Mouse (Mus musculus): ENCODE data around the gene Ankrd11. TPM values are rescaled to one million over a fixed set of nuclear protein-coding genes. Genes with fewer than 3 reads are reported as not detected.

Ankrd11 gene
- polyA plus RNA-seq (2014; fragmentation: Nextera tagmentation; extraction: Ambion mirVana), result 45.3 and 49.9 TPM in 2 replicates

GRCm38 (mm10) chr8:123042158-123042973, at the start of gene Ankrd11:
TSS of gene Ankrd11 (minus strand) at chr8:123042277.
- Histone ChIP-seq H3K36me3 (replicated peaks; ENCODE audit: control insufficient read depth, insufficient read depth) (peaks cover 6% of the 10 kb centered on the region; the same call in 1 of the 2 replicates), H3K27ac (peak within 1 kb of the TSS; percentile 97), H3K9me3 (ENCODE audit: control insufficient read depth, low read length) (no peaks in the 10 kb centered on the region), H3K4me3 (replicated peaks; ENCODE audit: low read length) (peak within 1 kb of the TSS; percentile 100), H3K27me3 (ENCODE audit: control insufficient read depth, insufficient read depth, low read length) (no peaks in the 10 kb centered on the region), H3K4me2 (replicated peaks) (peak within 1 kb of the TSS; percentile 90), H3K4me1 (replicated peaks; ENCODE audit: control insufficient read depth, insufficient read depth, low read length) (peaks cover 36% of the 10 kb centered on the region), H3K9ac (peak within 1 kb of the TSS; percentile 99)
- under 1% methylated on average over 78 of the region's 91 CpGs for WGBS
- peak; percentile 98 for DNase-seq (ENCODE audit: low spot score)
- ATAC-seq (ENCODE audit: low FRiP score), result peak; percentile 98

GRCm38 (mm10) chr8:123087289-123087688, 45.2 kb upstream of the Ankrd11 start:
- Histone ChIP-seq H3K27ac (no peak overlapping the region), H3K27me3 (ENCODE audit: control insufficient read depth, insufficient read depth, low read length) (no peaks in the 10 kb centered on the region), H3K4me2 (replicated peaks) (no peak overlapping the region), H3K4me3 (replicated peaks; ENCODE audit: low read length) (no peak overlapping the region), H3K9me3 (ENCODE audit: control insufficient read depth, low read length) (no peaks in the 10 kb centered on the region), H3K4me1 (replicated peaks; ENCODE audit: control insufficient read depth, insufficient read depth, low read length) (no peaks in the 10 kb centered on the region), H3K9ac (no peak overlapping the region), H3K36me3 (replicated peaks; ENCODE audit: control insufficient read depth, insufficient read depth) (peaks cover 97% of the 10 kb centered on the region)
- ATAC-seq (ENCODE audit: low FRiP score) (no peak), DNase-seq (ENCODE audit: low spot score) (no peak)
- 90% methylated on average over 9 of the region's 9 CpGs for WGBS

- ATAC-seq (ENCODE audit: low FRiP score) (no peak), DNase-seq (ENCODE audit: low spot score) (no peak)
Observed at GRCm38 (mm10) chr8:123083610-123084009, 41.5 kb upstream of the Ankrd11 start.

GRCm38 (mm10) chr8:123082993-123083392, 40.9 kb upstream of the Ankrd11 start:
- Histone ChIP-seq H3K4me3 (replicated peaks; ENCODE audit: low read length) (no peak overlapping the region), H3K4me1 (replicated peaks; ENCODE audit: control insufficient read depth, insufficient read depth, low read length) (no peaks in the 10 kb centered on the region), H3K4me2 (replicated peaks) (no peak overlapping the region), H3K27me3 (ENCODE audit: control insufficient read depth, insufficient read depth, low read length) (no peaks in the 10 kb centered on the region), H3K9me3 (ENCODE audit: control insufficient read depth, low read length) (no peaks in the 10 kb centered on the region), H3K36me3 (replicated peaks; ENCODE audit: control insufficient read depth, insufficient read depth) (peaks cover 96% of the 10 kb centered on the region), H3K9ac (no peak overlapping the region), H3K27ac (no peak overlapping the region; the same call in 1 of the 2 replicates)
- DNase-seq (ENCODE audit: low spot score) (no peak), ATAC-seq (ENCODE audit: low FRiP score) (no peak)
- WGBS, result 79% methylated on average over 6 of the region's 6 CpGs

More at GRCm38 (mm10) chr8:123083610-123084009, 41.5 kb upstream of the Ankrd11 start:
- H3K4me2 ChIP-seq (replicated peaks), result no peak overlapping the region
- 93% methylated on average over 12 of the region's 12 CpGs for WGBS
- peaks cover 96% of the 10 kb centered on the region for H3K36me3 ChIP-seq (replicated peaks; ENCODE audit: control insufficient read depth, insufficient read depth)
- no peaks in the 10 kb centered on the region for H3K9me3 ChIP-seq (ENCODE audit: control insufficient read depth, low read length)
- no peak overlapping the region for H3K9ac ChIP-seq
- H3K27ac ChIP-seq, result no peak overlapping the region
- no peaks in the 10 kb centered on the region for H3K27me3 ChIP-seq (ENCODE audit: control insufficient read depth, insufficient read depth, low read length)
- H3K4me3 ChIP-seq (replicated peaks; ENCODE audit: low read length), result no peak overlapping the region
- H3K4me1 ChIP-seq (replicated peaks; ENCODE audit: control insufficient read depth, insufficient read depth, low read length), result no peaks in the 10 kb centered on the region

DNA sequence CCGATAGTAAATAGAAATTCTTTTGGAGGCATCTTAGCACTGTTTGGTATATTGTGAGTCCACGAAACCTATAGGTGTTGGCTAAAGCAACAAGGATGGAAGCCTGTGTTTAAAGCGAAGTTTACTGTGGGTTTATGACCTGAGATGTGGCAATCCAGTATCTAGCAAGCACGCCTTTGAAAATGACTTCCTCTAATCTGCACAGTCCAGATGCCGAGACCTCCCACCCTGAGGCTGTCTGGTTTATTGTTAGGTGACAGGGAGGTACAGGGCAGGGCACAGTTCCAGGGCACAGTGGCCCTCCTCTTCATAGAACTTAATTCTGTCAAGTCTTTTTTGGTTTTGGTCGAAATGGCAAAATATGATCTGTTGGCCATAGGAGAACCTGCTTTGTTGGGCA, 35.1 kb upstream of the Ankrd11 start:
- DNase-seq (ENCODE audit: low spot score) (no peak), ATAC-seq (ENCODE audit: low FRiP score) (no peak)
- H3K4me1 ChIP-seq (replicated peaks; ENCODE audit: control insufficient read depth, insufficient read depth, low read length), result no peaks in the 10 kb centered on the region
- H3K27me3 ChIP-seq (ENCODE audit: control insufficient read depth, insufficient read depth, low read length), result no peaks in the 10 kb centered on the region
- no peak overlapping the region for H3K27ac ChIP-seq
- no peak overlapping the region for H3K9ac ChIP-seq
- no peaks in the 10 kb centered on the region for H3K9me3 ChIP-seq (ENCODE audit: control insufficient read depth, low read length)
- H3K36me3 ChIP-seq (replicated peaks; ENCODE audit: control insufficient read depth, insufficient read depth), result peaks cover 96% of the 10 kb centered on the region
- H3K4me3 ChIP-seq (replicated peaks; ENCODE audit: low read length), result no peak overlapping the region
- H3K4me2 ChIP-seq (replicated peaks), result no peak overlapping the region
- WGBS, result 91% methylated on average over 6 of the region's 6 CpGs

DNA sequence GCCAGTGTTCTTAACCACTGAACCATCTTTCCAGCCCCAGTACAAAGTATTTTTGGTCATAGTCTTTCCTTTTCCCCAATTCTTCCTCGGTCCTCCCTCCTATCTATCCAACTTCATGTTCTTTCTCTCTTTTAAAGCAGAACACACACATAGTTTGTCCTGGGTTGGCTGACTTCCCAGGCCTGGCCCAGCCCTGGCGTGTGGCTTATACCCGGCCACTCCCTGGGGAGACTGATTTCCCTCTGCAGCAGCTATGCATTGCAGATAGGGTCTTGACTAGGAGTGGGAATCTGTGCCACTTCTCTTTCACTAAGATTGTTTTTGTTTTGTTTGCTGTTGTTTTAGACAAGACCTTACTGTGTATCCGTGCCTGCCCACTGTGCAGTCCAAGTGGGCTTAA, 29.1 kb upstream of the Ankrd11 start:
- peaks cover 15% of the 10 kb centered on the region for H3K4me1 ChIP-seq (replicated peaks; ENCODE audit: control insufficient read depth, insufficient read depth, low read length)
- 73% methylated on average over 4 of the region's 4 CpGs for WGBS
- no peaks in the 10 kb centered on the region for H3K27me3 ChIP-seq (ENCODE audit: control insufficient read depth, insufficient read depth, low read length)
- H3K4me2 ChIP-seq (replicated peaks), result no peak overlapping the region
- H3K36me3 ChIP-seq (replicated peaks; ENCODE audit: control insufficient read depth, insufficient read depth), result peaks cover 65% of the 10 kb centered on the region
- H3K27ac ChIP-seq, result no peak overlapping the region
- H3K9me3 ChIP-seq (ENCODE audit: control insufficient read depth, low read length), result no peaks in the 10 kb centered on the region
- no peak overlapping the region for H3K4me3 ChIP-seq (replicated peaks; ENCODE audit: low read length)
- ATAC-seq (ENCODE audit: low FRiP score) (no peak), DNase-seq (ENCODE audit: low spot score) (no peak)
- H3K9ac ChIP-seq, result no peak overlapping the region

DNA sequence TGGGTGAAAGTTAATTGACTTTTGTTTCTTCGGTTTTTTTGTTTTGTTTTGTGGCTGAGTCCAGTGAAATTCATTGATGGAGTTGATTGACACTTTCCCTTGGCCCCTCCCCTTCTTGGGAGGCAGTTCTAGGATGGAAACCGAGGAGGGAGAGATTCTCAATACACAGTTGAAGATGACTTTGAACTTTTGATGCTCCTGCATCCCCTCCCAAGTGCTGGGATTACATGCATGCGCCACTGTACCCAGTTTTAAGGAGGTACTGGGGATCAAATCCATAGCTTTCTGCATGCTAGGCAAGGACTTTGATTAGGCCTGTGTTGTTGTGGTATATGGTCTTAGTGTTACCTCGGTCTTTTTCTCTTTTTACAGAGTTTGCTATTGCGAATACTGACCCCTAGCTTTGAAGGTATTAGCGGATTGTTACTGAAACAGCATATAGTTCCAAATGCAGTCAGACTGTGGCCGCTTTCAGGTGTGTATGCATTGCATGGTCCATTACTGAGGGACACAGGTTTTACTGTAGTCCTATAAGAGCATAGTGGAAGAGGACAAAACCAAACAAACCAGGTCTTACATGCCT, 24.1 kb upstream of the Ankrd11 start:
- Histone ChIP-seq H3K27ac (peak overlapping the region; percentile 93), H3K4me1 (replicated peaks; ENCODE audit: control insufficient read depth, insufficient read depth, low read length) (peaks cover 23% of the 10 kb centered on the region), H3K4me3 (replicated peaks; ENCODE audit: low read length) (peak overlapping the region; percentile 92), H3K36me3 (replicated peaks; ENCODE audit: control insufficient read depth, insufficient read depth) (peaks cover 19% of the 10 kb centered on the region), H3K9ac (peak overlapping the region; percentile 90), H3K27me3 (ENCODE audit: control insufficient read depth, insufficient read depth, low read length) (no peaks in the 10 kb centered on the region), H3K9me3 (ENCODE audit: control insufficient read depth, low read length) (no peaks in the 10 kb centered on the region), H3K4me2 (replicated peaks) (peak overlapping the region; percentile 87)
- DNase-seq (ENCODE audit: low spot score) (no peak), ATAC-seq (ENCODE audit: low FRiP score) (no peak)
- WGBS, result 41% methylated on average over 7 of the region's 7 CpGs

GRCm38 (mm10) chr8:123065214-123066100, 23.4 kb upstream of the Ankrd11 start:
- under 1% methylated on average over 80 of the region's 84 CpGs for WGBS
- peak overlapping the region; percentile 93 for H3K27ac ChIP-seq
- H3K36me3 ChIP-seq (replicated peaks; ENCODE audit: control insufficient read depth, insufficient read depth), result peaks cover 14% of the 10 kb centered on the region; the same call in 1 of the 2 replicates
- peak; percentile 96 for ATAC-seq (ENCODE audit: low FRiP score)
- H3K9ac ChIP-seq, result peak overlapping the region; percentile 90
- DNase-seq (ENCODE audit: low spot score), result peak; percentile 97
- H3K27me3 ChIP-seq (ENCODE audit: control insufficient read depth, insufficient read depth, low read length), result no peaks in the 10 kb centered on the region
- peaks cover 23% of the 10 kb centered on the region for H3K4me1 ChIP-seq (replicated peaks; ENCODE audit: control insufficient read depth, insufficient read depth, low read length)
- peak overlapping the region; percentile 92 for H3K4me3 ChIP-seq (replicated peaks; ENCODE audit: low read length)
- peak overlapping the region; percentile 87 for H3K4me2 ChIP-seq (replicated peaks)
- no peaks in the 10 kb centered on the region for H3K9me3 ChIP-seq (ENCODE audit: control insufficient read depth, low read length)

All from hindbrain, embryonic 14.5 days (tissue).